Mouse (Mus musculus) forebrain, embryonic 12.5 days (tissue): ENCODE data around the gene Irx3. TPM values are rescaled to one million over a fixed set of nuclear protein-coding genes. Genes with fewer than 3 reads are reported as not detected.

ENCODE experiments used
- ATAC-seq: fragments of 200-750 bp; cut with Nextera tagmentation; 2 replicates; pipeline ENCODE4 v1.8.0; 2017; ENCODE audit warnings: moderate TSS enrichment; ENCODE audit not compliant: low FRiP score
- H3K27ac ChIP-seq: fragments of 300-500 bp; sonication (generic); 2 replicates; pipeline ENCODE4 v1.5.1; 2016; ENCODE audit warnings: mild to moderate bottlenecking
- H3K27me3 ChIP-seq: fragments of 300-500 bp; sonication (generic); 2 replicates; pipeline ENCODE4 v1.6.1; 2016; ENCODE audit warnings: mild to moderate bottlenecking
- H3K36me3 ChIP-seq: fragments of 300-500 bp; sonication (generic); replicated peaks from 2 replicates; pipeline ENCODE4 v1.6.1; 2016; ENCODE audit warnings: mild to moderate bottlenecking
- H3K4me1 ChIP-seq: fragments of 300-500 bp; sonication (generic); 2 replicates; pipeline ENCODE4 v1.6.1; 2016
- H3K4me2 ChIP-seq: fragments of 300-500 bp; sonication (generic); 2 replicates; pipeline ENCODE4 v1.6.1; 2016; ENCODE audit warnings: mild to moderate bottlenecking, moderate library complexity
- H3K4me3 ChIP-seq: fragments of 300-500 bp; sonication (generic); replicated peaks from 2 replicates; pipeline ENCODE4 v1.5.1; 2016; ENCODE audit warnings: mild to moderate bottlenecking
- H3K9ac ChIP-seq: fragments of 300-500 bp; sonication (generic); 2 replicates; pipeline ENCODE4 v1.6.1; 2016; ENCODE audit warnings: mild to moderate bottlenecking
- H3K9me3 ChIP-seq: fragments of 300-500 bp; sonication (generic); 2 replicates; pipeline ENCODE4 v1.6.1; 2016
- WGBS: fragments of 180-500 bp; shearing (Covaris S2); methylation state at CpG from one replicate; pipeline ENCODE4 v1.1.7; 2016; 5-methylcytosine and 5-hydroxymethylcytosine counted together
- polyA plus RNA-seq: library from polyadenylated mRNA; unstranded; fragments of >200 nt; fragmentation: Nextera tagmentation; extraction: Ambion mirVana; gene quantifications from 2 replicates; pipeline ENCODE4 v1.2.1, GENCODE M21; 2016

Irx3 gene
- polyA plus RNA-seq, 1 experiment from 2014 or later = 12.4 TPM

DNA sequence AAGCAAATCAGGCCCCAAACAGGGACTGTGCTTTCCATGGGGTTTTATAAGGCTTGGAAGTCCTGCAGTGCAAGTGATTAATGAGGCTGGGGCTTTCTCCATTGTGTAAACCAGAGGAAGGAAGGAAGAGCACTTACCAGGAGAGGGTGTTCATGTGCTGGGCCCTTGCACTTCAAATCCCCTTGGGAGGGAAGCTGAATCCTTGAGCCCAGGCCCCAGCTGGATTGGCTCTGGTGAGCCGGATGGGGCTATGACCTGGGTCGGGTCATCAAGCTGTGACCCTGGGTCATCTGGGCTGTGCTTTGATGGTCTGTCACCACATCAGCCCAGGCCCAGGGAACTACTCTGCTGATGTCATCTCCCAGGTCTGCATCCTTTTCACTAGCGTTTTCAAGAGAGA lies 16.9 kb upstream of the Irx3 start:
- 10% methylated on average over 3 of the region's 3 CpGs for WGBS
- Histone ChIP-seq H3K36me3 (no peaks in the 10 kb centered on the region), H3K9ac (no peak overlapping the region), H3K27me3 (peaks cover 79% of the 10 kb centered on the region), H3K4me2 (no peak overlapping the region), H3K4me3 (no peak overlapping the region), H3K27ac (no peak overlapping the region), H3K4me1 (no peaks in the 10 kb centered on the region), H3K9me3 (no peaks in the 10 kb centered on the region)
- no peak for ATAC-seq

DNA sequence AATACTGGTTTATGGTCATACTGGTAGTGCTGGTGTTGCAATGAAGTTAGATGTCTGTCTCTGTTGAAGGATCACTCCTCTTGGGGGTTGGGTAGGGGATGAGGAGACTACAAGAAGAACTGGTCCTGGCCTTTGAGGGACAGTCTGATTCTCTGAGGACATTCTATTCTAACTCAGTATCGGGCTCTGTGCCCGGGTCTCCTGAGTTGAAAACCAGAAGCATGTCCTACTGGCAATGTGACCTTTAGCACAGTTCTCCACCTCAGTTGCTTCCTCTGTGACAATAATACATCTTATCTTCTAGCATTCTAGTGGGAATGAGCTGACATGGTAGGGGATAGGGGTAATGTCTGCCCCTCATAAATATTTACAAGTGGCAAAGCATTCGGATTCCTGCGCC lies 12.2 kb upstream of the Irx3 start:
- 91% methylated on average over 4 of the region's 4 CpGs for WGBS
- Histone ChIP-seq H3K27ac (no peak overlapping the region), H3K4me1 (peaks cover 5% of the 10 kb centered on the region; the same call in 1 of the 2 replicates), H3K27me3 (peaks cover 90% of the 10 kb centered on the region), H3K9ac (no peak overlapping the region), H3K4me2 (no peak overlapping the region), H3K4me3 (no peak overlapping the region), H3K36me3 (no peaks in the 10 kb centered on the region), H3K9me3 (no peaks in the 10 kb centered on the region)
- ATAC-seq = no peak

DNA sequence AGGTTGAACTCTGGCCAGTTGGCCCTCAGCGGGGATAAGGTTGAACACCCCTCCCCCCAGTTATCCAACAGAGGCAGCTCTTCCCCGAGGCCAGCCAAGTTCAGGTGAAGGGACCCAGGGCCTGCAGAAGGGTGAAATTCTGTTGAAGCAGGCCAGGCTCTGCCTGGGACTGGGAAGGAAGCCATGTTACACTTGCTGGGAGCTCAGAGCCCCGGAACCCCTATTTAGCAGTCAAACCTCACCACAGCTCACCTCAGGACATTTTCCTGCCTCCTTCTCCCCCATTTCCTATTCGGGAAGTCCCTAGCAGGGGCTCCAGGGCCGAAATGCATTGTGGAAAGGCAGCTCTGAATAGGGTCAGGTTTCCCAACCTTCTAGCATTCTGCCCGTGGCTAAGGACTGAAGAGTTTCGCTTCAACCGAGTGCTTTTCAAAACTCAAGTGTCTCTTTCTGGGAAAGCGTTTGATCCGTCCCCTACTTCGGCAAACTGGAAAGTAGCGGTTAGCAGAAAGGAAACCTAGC lies 4.9 kb upstream of the Irx3 start:
- no peaks in the 10 kb centered on the region for H3K36me3 ChIP-seq
- WGBS = 3% methylated on average over 12 of the region's 12 CpGs
- no peaks in the 10 kb centered on the region for H3K9me3 ChIP-seq
- H3K9ac ChIP-seq = peak overlapping the region; percentile 17; the same call in 1 of the 2 replicates
- no peak overlapping the region for H3K4me3 ChIP-seq
- no peak for ATAC-seq
- H3K27ac ChIP-seq = no peak overlapping the region
- H3K4me1 ChIP-seq = peaks cover 59% of the 10 kb centered on the region
- H3K27me3 ChIP-seq = peaks cover 96% of the 10 kb centered on the region
- peak overlapping the region; percentile 40 for H3K4me2 ChIP-seq

DNA sequence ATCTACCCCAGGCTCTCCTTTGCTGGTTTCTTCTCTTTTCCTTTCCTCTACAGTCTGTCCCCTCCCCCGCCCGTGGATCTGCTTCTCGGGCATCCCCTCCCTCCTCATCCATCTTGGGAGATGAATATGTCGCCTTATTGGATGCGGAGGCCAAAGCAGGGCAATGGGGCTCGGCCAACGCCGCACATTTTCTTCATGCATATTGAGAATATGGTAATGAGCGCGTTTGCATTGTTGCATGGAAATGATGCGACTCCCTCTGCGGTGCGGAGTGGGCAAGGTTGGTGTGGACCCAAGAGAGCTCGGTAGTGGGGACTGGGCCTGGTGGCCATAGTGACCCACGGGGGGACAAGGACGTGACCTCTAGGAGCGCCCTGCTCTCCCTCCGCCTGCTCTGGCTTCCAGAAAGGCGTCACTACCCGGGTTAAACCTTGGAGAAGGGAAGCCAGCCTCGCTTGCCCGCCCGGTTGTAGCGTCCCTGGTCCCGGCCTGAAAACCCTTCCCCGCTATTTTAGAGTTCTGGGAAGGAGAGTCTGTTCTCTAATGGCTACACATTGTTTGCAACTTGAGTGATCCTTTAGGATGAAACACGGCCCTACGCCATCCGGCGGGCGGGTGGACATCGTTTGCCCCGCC lies 4.3 kb upstream of the Irx3 start:
- peak overlapping the region; percentile 20 for H3K4me3 ChIP-seq
- under 1% methylated on average over 33 of the region's 33 CpGs for WGBS
- H3K9ac ChIP-seq = peak overlapping the region; percentile 17; the same call in 1 of the 2 replicates
- ATAC-seq = no peak
- peak overlapping the region; percentile 40 for H3K4me2 ChIP-seq
- peaks cover 59% of the 10 kb centered on the region for H3K4me1 ChIP-seq
- H3K27ac ChIP-seq = no peak overlapping the region
- peaks cover 96% of the 10 kb centered on the region for H3K27me3 ChIP-seq
- no peaks in the 10 kb centered on the region for H3K36me3 ChIP-seq
- H3K9me3 ChIP-seq = no peaks in the 10 kb centered on the region

DNA sequence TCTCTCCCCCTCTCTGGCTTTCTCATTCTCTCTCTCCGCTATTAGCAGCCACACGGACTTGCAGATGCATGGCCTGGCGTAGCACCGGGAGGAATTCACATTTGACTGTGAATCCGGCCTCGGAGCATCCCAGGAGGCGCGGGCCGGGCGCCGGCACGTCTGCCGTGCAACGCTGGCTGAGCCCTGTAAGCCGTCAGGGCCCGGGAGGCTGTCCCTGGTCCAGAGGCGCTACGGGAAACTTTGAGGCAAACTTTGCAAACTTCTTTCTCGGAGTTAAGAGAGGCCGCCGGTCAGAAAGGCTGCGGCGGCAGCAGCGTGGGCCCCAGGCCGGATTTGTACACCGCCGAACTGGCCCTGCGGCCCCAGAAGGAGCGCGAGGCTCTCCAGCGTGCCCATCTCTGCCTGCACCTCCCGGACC lies 3.4 kb upstream of the Irx3 start:
- Histone ChIP-seq H3K9me3 (no peaks in the 10 kb centered on the region), H3K27ac (no peak overlapping the region), H3K4me3 (peak overlapping the region; percentile 20), H3K4me2 (peak overlapping the region; percentile 40), H3K4me1 (peaks cover 68% of the 10 kb centered on the region), H3K27me3 (peaks cover 96% of the 10 kb centered on the region), H3K36me3 (no peaks in the 10 kb centered on the region), H3K9ac (0 out of 2 replicates have a peak overlapping the region, but pooled peaks have one; percentile 30)
- WGBS = under 1% methylated on average over 32 of the region's 32 CpGs
- no peak for ATAC-seq

DNA sequence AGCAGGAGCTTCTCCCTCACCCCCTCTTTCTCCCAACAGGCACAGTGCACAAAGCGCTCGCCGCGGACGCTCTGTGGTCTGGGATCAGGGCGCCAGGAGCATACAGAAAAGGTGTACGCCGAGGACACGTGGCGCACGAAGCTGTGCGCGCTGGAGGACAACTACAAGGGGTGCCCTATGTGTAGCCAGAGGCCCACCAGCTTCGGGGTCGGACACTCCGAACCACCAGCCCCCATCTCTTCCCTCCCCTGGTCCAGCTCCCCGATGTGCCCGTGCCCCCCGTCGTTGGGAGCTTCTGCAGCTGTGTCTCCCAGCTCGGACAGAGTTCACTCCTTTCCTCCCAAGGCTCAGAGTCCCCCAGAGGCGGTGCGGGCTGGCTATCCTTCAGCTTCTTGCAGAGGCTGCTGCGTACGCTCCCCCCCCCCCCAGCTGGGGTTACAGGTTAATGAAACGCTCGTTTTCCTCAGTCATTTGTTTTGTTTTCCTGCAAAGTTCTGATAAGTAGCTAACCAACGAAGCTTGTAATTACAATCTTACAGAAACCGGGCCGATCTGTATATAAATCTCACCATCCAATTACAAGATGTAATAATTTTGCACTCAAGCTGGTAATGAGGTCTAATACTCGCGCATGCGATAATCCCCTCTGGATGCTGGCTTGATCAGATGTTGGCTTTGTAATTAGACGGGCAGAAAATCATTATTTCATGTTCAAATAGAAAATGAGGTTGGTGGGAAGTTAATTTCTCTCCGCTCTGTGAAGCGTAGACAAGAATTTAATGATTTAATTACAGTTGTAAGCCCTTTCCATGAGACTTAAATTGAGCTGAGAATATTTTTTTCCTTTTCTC lies 2.8 kb upstream of the Irx3 start:
- no peak for ATAC-seq
- H3K4me2 ChIP-seq = peak overlapping the region; percentile 40
- no peaks in the 10 kb centered on the region for H3K36me3 ChIP-seq
- no peaks in the 10 kb centered on the region for H3K9me3 ChIP-seq
- no peak overlapping the region for H3K9ac ChIP-seq
- 1% methylated on average over 36 of the region's 36 CpGs for WGBS
- peaks cover 96% of the 10 kb centered on the region for H3K27me3 ChIP-seq
- H3K27ac ChIP-seq = no peak overlapping the region
- peaks cover 74% of the 10 kb centered on the region for H3K4me1 ChIP-seq
- H3K4me3 ChIP-seq = peak overlapping the region; percentile 20

DNA sequence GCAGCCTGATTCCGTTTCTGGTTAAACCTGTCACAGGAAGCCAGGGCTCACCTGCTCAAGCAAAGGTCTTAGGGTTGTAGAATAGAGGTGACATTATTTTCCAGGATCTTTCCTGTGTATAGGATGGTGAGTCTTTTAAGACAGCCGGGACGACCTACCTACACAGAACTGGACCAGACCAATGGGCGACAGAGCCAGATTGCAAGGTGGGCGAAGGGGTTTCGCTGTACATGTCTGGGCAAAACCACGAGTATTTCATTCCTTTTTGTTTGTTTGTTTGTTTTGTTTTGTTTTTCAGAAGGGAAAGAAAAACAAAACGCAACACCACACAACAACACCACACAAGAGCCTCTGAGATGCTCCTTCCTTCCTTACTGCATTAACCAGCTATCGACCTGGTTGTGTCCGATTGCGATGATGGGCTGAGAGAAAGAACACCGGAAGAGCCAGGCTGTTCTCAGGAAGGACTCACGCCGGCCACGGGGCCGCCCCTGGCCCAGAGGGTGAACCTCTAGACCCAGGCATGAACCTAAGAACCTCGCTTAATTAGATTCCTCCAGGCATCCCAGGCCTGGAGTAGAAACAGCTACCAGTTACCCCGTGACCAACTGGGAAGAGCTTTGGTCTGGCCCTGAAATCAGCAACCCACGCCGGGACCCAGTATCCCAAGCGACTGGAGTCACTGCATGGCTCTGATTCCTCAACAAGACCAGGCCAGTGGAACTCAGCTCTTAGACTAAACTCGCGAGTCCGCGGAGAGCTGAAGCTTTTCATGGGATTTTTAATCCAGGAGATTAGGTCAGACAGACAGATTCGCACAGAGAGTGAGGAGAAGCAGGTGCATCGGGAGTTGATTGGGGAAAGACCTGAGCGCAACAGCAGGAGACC lies 1.9 kb upstream of the Irx3 start:
- no peak overlapping the region for H3K9ac ChIP-seq
- 4% methylated on average over 28 of the region's 28 CpGs for WGBS
- peaks cover 76% of the 10 kb centered on the region for H3K4me1 ChIP-seq
- H3K36me3 ChIP-seq = no peaks in the 10 kb centered on the region
- ATAC-seq = no peak
- no peaks in the 10 kb centered on the region for H3K9me3 ChIP-seq
- H3K4me3 ChIP-seq = peak overlapping the region; percentile 4; the same call in 1 of the 2 replicates
- H3K4me2 ChIP-seq = peak overlapping the region; percentile 40
- peaks cover 96% of the 10 kb centered on the region for H3K27me3 ChIP-seq
- H3K27ac ChIP-seq = no peak overlapping the region

DNA sequence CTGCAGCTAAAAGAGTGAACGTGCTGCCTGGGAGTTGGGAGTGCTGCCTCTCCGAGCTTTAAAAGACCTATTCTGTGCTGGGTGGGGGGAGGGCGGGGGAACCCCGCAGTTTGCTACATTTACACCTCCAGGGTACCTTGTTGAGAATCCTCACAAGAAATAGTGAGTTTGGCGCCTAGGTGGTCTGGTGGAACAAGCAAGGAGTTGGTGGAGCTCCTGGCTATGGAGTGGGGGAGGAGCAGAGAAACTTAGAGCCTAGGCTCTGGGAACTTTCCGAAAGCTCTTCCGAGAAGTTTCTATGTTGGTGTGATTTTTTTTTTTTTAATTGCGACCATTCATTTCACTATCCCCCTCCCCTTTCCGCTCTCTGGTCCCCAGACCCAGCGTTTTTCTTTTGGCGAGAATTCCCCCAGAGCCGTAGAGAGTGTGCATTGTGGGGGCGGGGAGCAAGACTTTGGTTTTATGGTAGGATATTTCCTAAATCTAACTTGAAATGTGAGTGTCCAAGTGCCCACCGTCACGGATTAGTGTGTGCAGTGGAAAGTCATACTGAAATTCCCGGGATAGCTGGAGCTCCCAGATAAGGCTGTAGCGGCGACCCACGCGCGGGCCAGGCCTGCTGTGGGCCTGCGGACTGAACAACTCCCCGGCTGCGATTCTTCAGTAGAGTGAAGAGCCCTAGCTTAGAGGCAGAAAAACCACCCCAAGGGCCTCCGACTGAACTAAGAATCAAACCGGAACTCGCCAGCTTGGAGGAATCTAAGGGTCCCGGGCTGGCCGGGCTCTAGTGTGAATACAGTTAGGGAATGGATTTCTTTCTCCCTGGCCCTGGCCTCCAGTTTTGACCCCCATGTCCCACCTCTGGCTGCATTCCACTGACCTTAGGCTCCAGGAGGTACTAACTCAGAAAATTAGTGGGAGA lies 795 bp upstream of the Irx3 start:
- H3K4me3 ChIP-seq = peak overlapping the region; percentile 53
- H3K9me3 ChIP-seq = no peaks in the 10 kb centered on the region
- H3K4me2 ChIP-seq = peak overlapping the region; percentile 80
- H3K27ac ChIP-seq = no peak overlapping the region
- WGBS = 1% methylated on average over 29 of the region's 29 CpGs
- no peak for ATAC-seq
- H3K9ac ChIP-seq = no peak overlapping the region
- no peaks in the 10 kb centered on the region for H3K36me3 ChIP-seq
- H3K4me1 ChIP-seq = peaks cover 82% of the 10 kb centered on the region
- H3K27me3 ChIP-seq = peaks cover 96% of the 10 kb centered on the region

DNA sequence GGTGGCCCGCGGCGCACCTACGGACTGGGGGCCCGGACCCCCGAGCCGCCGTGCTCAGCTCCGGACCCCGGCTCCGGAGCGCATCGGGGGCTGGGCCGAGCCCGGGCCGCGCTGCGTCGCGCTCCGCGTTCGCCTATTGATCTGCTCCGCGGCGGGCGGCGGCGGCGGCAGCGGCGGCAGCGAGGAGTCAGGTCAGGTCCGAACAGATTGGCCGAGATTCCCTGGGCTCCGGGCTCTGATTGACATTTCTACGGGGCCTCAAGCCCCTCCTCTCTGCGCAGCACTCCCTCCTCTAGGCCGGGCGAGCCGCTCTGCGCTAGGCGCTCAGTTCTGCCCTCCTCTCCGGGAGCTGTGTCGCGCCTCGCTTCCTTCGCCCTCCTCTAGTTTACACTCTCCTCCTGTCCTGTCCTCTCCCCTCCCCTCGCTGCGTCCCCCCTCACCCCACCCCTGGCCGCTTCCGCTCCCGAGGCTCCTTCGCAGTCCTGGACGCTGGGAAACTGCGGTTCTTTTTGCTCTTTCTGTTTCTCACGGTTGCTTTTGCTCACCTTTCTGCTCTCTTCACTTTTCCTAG lies 541 bp downstream of the Irx3 start:
- H3K27me3 ChIP-seq = peaks cover 96% of the 10 kb centered on the region
- H3K9me3 ChIP-seq = no peaks in the 10 kb centered on the region
- peak overlapping the region; percentile 58 for H3K9ac ChIP-seq
- ATAC-seq = peak; percentile 73
- H3K4me2 ChIP-seq = peak overlapping the region; percentile 80
- peak overlapping the region; percentile 53 for H3K4me3 ChIP-seq
- H3K27ac ChIP-seq = peak overlapping the region; percentile 84
- H3K36me3 ChIP-seq = no peaks in the 10 kb centered on the region
- peaks cover 76% of the 10 kb centered on the region for H3K4me1 ChIP-seq
- 1% methylated on average over 53 of the region's 57 CpGs for WGBS

DNA sequence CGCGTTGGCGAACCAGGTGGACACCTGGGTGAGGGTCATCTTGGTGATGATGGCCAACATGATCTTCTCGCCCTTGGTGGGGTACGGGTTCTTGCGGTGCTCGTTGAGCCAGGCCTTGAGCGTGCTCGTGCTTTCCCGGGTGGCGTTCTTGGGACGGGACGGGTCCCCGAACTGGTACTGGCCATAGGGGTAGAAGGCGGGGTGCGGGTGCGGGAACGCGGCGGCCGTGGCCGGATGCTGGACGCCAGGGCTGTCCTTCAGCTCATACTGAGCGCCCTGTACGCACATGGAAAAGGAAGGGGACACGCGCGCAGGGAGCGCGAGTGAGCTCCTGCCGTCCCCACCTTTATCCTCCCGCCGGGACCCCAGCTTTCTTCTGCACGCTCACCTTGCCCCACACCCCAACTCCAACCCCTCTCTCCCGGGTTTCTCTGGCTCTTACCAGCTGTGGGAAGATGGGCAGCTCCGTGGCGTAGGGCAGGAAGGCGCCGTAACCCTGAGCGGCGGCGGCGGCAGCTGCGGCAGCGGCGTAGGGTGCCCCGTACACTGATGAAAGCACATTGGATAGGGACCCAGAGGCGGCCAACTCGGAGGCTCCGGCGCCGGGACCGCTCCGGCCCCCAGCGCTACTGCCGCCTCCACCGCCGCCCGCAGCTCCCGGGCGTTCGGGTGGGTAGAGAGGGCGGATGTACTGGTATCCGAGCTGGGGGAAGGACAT lies 1.2 kb downstream of the Irx3 start:
- peaks cover 97% of the 10 kb centered on the region for H3K27me3 ChIP-seq
- peak overlapping the region; percentile 80 for H3K4me2 ChIP-seq
- 0 out of 2 replicates have a peak, but pooled peaks have one; percentile 15 for ATAC-seq
- peak overlapping the region; percentile 53 for H3K4me3 ChIP-seq
- no peaks in the 10 kb centered on the region for H3K36me3 ChIP-seq
- WGBS = under 1% methylated on average over 62 of the region's 64 CpGs
- H3K4me1 ChIP-seq = peaks cover 69% of the 10 kb centered on the region
- H3K27ac ChIP-seq = peak overlapping the region; percentile 84
- peak overlapping the region; percentile 58 for H3K9ac ChIP-seq
- H3K9me3 ChIP-seq = no peaks in the 10 kb centered on the region
